Mouse (Mus musculus) stomach, embryonic 15.5 days (tissue): ENCODE results near the gene Hdac4. TPM values are rescaled to one million over a fixed set of nuclear protein-coding genes. Genes with fewer than 3 reads are reported as not detected.

Experiments used
- ATAC-seq: fragments of 200-750 bp; cut with Nextera tagmentation; 2 replicates; pipeline ENCODE4 v1.8.0; 2017; ENCODE audit warnings: low read depth, moderate number of reproducible peaks, moderate TSS enrichment; ENCODE audit not compliant: insufficient read depth, low FRiP score
- H3K27ac ChIP-seq: fragments of 300-500 bp; sonication (generic); 2 replicates; pipeline ENCODE4 v1.5.1; 2015; ENCODE audit warnings: mild to moderate bottlenecking, inconsistent platforms
- H3K27me3 ChIP-seq: fragments of 300-500 bp; sonication (generic); replicated peaks from 2 replicates; pipeline ENCODE4 v1.6.1; 2015; ENCODE audit warnings: inconsistent platforms
- H3K36me3 ChIP-seq: fragments of 300-500 bp; sonication (generic); 2 replicates; pipeline ENCODE4 v1.6.1; 2015; ENCODE audit warnings: inconsistent platforms
- H3K4me1 ChIP-seq: fragments of 300-500 bp; sonication (generic); 2 replicates; pipeline ENCODE4 v1.6.1; 2015; ENCODE audit warnings: inconsistent platforms
- H3K4me2 ChIP-seq: fragments of 300-500 bp; sonication (generic); 2 replicates; pipeline ENCODE4 v1.6.1; 2015; ENCODE audit warnings: mild to moderate bottlenecking, inconsistent platforms
- H3K4me3 ChIP-seq: fragments of 300-500 bp; sonication (generic); replicated peaks from 2 replicates; pipeline ENCODE4 v1.5.1; 2015; ENCODE audit warnings: inconsistent platforms
- H3K9ac ChIP-seq: fragments of 300-500 bp; sonication (generic); 2 replicates; pipeline ENCODE4 v1.6.1; 2015; ENCODE audit warnings: inconsistent platforms
- H3K9me3 ChIP-seq: fragments of 300-500 bp; sonication (generic); 2 replicates; pipeline ENCODE4 v1.6.1; 2016; ENCODE audit warnings: inconsistent platforms
- WGBS: fragments of 180-500 bp; shearing (Covaris S2); methylation state at CpG from one replicate; pipeline ENCODE4 v1.1.7; 2015; 5-methylcytosine and 5-hydroxymethylcytosine counted together
- polyA plus RNA-seq: library from polyadenylated mRNA; unstranded; fragments of >200 nt; fragmentation: Nextera tagmentation; extraction: Ambion mirVana; gene quantifications from 2 replicates; pipeline ENCODE4 v1.2.1, GENCODE M21; 2015

Gene Hdac4
- polyA plus RNA-seq, 1 experiment from 2014 or later = 18.2 TPM

DNA sequence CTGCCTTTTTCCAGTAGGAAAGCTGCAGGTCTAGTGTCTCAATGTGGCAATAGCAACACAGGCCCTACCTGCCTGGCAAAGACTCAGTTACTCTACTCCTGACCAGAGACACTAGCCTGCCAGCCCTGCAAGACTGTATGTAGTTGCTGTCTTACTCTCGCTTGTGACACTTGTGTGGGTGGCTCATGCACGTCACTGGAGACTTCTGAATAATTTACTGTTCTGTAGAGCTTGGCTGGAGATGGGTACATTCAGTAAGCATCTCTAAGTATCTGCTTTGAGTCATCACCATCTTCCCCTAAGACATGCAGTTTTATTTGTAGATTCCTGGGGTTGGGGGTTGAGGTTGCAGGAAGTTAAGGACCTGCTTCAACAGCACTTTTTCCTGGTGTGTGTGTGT lies 252.9 kb downstream of the Hdac4 start:
- H3K4me2 ChIP-seq = no peak overlapping the region
- no peaks in the 10 kb centered on the region for H3K27me3 ChIP-seq
- peaks cover 14% of the 10 kb centered on the region; the same call in 1 of the 2 replicates for H3K36me3 ChIP-seq
- H3K4me3 ChIP-seq = no peak overlapping the region
- WGBS = 94% methylated on average over 2 of the region's 2 CpGs
- ATAC-seq = no peak
- no peaks in the 10 kb centered on the region for H3K9me3 ChIP-seq
- H3K9ac ChIP-seq = no peak overlapping the region
- H3K27ac ChIP-seq = no peak overlapping the region
- no peaks in the 10 kb centered on the region for H3K4me1 ChIP-seq

GRCm38 (mm10) chr1:91942031-91942430 lies 253.5 kb downstream of the Hdac4 start:
- no peak for ATAC-seq
- H3K36me3 ChIP-seq = peaks cover 14% of the 10 kb centered on the region; the same call in 1 of the 2 replicates
- no peaks in the 10 kb centered on the region for H3K9me3 ChIP-seq
- no peaks in the 10 kb centered on the region for H3K4me1 ChIP-seq
- 43% methylated on average over 3 of the region's 3 CpGs for WGBS
- H3K4me3 ChIP-seq = no peak overlapping the region
- no peak overlapping the region for H3K9ac ChIP-seq
- H3K27me3 ChIP-seq = no peaks in the 10 kb centered on the region
- H3K4me2 ChIP-seq = no peak overlapping the region
- H3K27ac ChIP-seq = no peak overlapping the region

GRCm38 (mm10) chr1:91941094-91941493 lies 254.4 kb downstream of the Hdac4 start:
- H3K36me3 ChIP-seq = peaks cover 14% of the 10 kb centered on the region; the same call in 1 of the 2 replicates
- H3K4me3 ChIP-seq = no peak overlapping the region
- no peak overlapping the region for H3K9ac ChIP-seq
- WGBS = 88% methylated on average over 1 of the region's 1 CpGs
- H3K27me3 ChIP-seq = no peaks in the 10 kb centered on the region
- H3K27ac ChIP-seq = no peak overlapping the region
- no peaks in the 10 kb centered on the region for H3K9me3 ChIP-seq
- H3K4me1 ChIP-seq = no peaks in the 10 kb centered on the region
- ATAC-seq = no peak
- H3K4me2 ChIP-seq = no peak overlapping the region

GRCm38 (mm10) chr1:91935171-91935570 lies 260.3 kb downstream of the Hdac4 start:
- Histone ChIP-seq H3K4me2 (no peak overlapping the region), H3K4me3 (no peak overlapping the region), H3K27me3 (no peaks in the 10 kb centered on the region), H3K36me3 (peaks cover 14% of the 10 kb centered on the region; the same call in 1 of the 2 replicates), H3K9ac (no peak overlapping the region), H3K4me1 (no peaks in the 10 kb centered on the region), H3K27ac (no peak overlapping the region), H3K9me3 (no peaks in the 10 kb centered on the region)
- ATAC-seq = no peak
- 75% methylated on average over 3 of the region's 3 CpGs for WGBS

DNA sequence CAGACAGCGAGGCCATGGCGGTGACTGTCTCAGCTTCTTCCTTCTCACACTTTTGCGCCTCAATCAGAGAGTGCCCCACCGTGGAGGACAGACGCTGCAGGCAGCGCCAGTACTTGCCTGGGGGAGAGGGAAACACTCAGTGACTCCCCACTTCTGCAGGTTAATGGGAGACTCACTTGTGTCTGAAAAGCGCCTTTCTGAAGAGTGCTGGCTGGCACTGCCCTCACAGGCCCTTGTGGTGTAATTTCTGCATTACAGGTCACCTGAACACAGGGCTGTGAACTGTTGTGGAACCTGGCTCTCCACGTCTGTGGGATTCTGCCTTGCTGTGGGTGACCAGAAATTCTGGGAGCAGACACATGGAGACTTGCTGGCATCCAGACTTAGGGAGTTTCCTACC lies 261.8 kb downstream of the Hdac4 start:
- Histone ChIP-seq H3K36me3 (peaks cover 11% of the 10 kb centered on the region; the same call in 1 of the 2 replicates), H3K4me2 (no peak overlapping the region), H3K4me3 (no peak overlapping the region), H3K4me1 (no peaks in the 10 kb centered on the region), H3K9me3 (no peaks in the 10 kb centered on the region), H3K9ac (no peak overlapping the region), H3K27ac (no peak overlapping the region), H3K27me3 (no peaks in the 10 kb centered on the region)
- WGBS = 86% methylated on average over 8 of the region's 8 CpGs
- ATAC-seq = no peak

DNA sequence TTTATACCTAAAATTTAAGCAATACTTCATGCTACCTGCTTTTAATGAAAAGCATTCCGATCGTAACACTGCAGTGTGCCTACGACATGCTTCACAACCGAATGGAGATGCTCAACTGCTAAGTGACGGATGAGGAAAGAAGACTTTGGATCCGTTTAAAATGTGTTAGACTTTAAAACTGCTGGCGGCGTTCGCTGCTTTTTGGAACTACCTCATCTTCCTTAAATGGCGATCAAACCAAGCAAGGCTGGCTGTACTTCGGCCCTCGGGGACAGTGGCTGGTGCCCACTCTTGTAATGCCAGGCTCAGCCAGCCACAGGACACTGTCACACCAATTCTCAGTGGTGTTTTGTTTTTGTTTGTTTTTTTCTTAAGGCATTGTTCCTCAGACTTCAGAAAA lies 263.3 kb downstream of the Hdac4 start:
- Histone ChIP-seq H3K4me3 (no peak overlapping the region), H3K4me2 (no peak overlapping the region), H3K9me3 (no peaks in the 10 kb centered on the region), H3K27me3 (no peaks in the 10 kb centered on the region), H3K9ac (no peak overlapping the region), H3K36me3 (peaks cover 11% of the 10 kb centered on the region; the same call in 1 of the 2 replicates), H3K27ac (no peak overlapping the region), H3K4me1 (no peaks in the 10 kb centered on the region)
- WGBS = 87% methylated on average over 12 of the region's 12 CpGs
- no peak for ATAC-seq

GRCm38 (mm10) chr1:91931786-91932185 lies 263.7 kb downstream of the Hdac4 start:
- Histone ChIP-seq H3K27me3 (no peaks in the 10 kb centered on the region), H3K36me3 (peaks cover 11% of the 10 kb centered on the region; the same call in 1 of the 2 replicates), H3K4me1 (no peaks in the 10 kb centered on the region), H3K4me3 (no peak overlapping the region), H3K9me3 (no peaks in the 10 kb centered on the region), H3K27ac (no peak overlapping the region), H3K9ac (no peak overlapping the region), H3K4me2 (no peak overlapping the region)
- ATAC-seq = no peak
- 79% methylated on average over 3 of the region's 3 CpGs for WGBS

- Histone ChIP-seq H3K9ac (no peak overlapping the region), H3K4me3 (no peak overlapping the region), H3K9me3 (no peaks in the 10 kb centered on the region), H3K36me3 (peaks cover 11% of the 10 kb centered on the region; the same call in 1 of the 2 replicates), H3K27ac (no peak overlapping the region), H3K27me3 (no peaks in the 10 kb centered on the region), H3K4me2 (no peak overlapping the region), H3K4me1 (no peaks in the 10 kb centered on the region)
- no peak for ATAC-seq
- WGBS = 91% methylated on average over 10 of the region's 10 CpGs
Measured at GRCm38 (mm10) chr1:91931196-91931595, 264.3 kb downstream of the Hdac4 start.

GRCm38 (mm10) chr1:91929051-91929450 lies 266.4 kb downstream of the Hdac4 start:
- no peaks in the 10 kb centered on the region for H3K27me3 ChIP-seq
- no peak for ATAC-seq
- no peaks in the 10 kb centered on the region for H3K4me1 ChIP-seq
- H3K4me2 ChIP-seq = no peak overlapping the region
- H3K36me3 ChIP-seq = peaks cover 7% of the 10 kb centered on the region; the same call in 1 of the 2 replicates
- H3K9ac ChIP-seq = no peak overlapping the region
- no peak overlapping the region for H3K4me3 ChIP-seq
- WGBS = 88% methylated on average over 13 of the region's 13 CpGs
- H3K27ac ChIP-seq = no peak overlapping the region
- no peaks in the 10 kb centered on the region for H3K9me3 ChIP-seq

GRCm38 (mm10) chr1:91927536-91928315 lies 267.8 kb downstream of the Hdac4 start:
- no peak; the same call in 1 of the 2 replicates for ATAC-seq
- no peaks in the 10 kb centered on the region for H3K27me3 ChIP-seq
- no peak overlapping the region for H3K9ac ChIP-seq
- H3K4me3 ChIP-seq = no peak overlapping the region
- H3K27ac ChIP-seq = no peak overlapping the region
- H3K4me2 ChIP-seq = no peak overlapping the region
- no peaks in the 10 kb centered on the region for H3K9me3 ChIP-seq
- H3K4me1 ChIP-seq = no peaks in the 10 kb centered on the region
- WGBS = 72% methylated on average over 10 of the region's 10 CpGs
- H3K36me3 ChIP-seq = peaks cover 3% of the 10 kb centered on the region; the same call in 1 of the 2 replicates

GRCm38 (mm10) chr1:91923567-91923966 lies 271.9 kb downstream of the Hdac4 start:
- Histone ChIP-seq H3K27ac (no peak overlapping the region), H3K36me3 (no peaks in the 10 kb centered on the region), H3K9ac (no peak overlapping the region), H3K9me3 (no peaks in the 10 kb centered on the region), H3K4me2 (no peak overlapping the region), H3K4me3 (no peak overlapping the region), H3K4me1 (no peaks in the 10 kb centered on the region), H3K27me3 (no peaks in the 10 kb centered on the region)
- no peak for ATAC-seq
- WGBS = 94% methylated on average over 9 of the region's 9 CpGs

DNA sequence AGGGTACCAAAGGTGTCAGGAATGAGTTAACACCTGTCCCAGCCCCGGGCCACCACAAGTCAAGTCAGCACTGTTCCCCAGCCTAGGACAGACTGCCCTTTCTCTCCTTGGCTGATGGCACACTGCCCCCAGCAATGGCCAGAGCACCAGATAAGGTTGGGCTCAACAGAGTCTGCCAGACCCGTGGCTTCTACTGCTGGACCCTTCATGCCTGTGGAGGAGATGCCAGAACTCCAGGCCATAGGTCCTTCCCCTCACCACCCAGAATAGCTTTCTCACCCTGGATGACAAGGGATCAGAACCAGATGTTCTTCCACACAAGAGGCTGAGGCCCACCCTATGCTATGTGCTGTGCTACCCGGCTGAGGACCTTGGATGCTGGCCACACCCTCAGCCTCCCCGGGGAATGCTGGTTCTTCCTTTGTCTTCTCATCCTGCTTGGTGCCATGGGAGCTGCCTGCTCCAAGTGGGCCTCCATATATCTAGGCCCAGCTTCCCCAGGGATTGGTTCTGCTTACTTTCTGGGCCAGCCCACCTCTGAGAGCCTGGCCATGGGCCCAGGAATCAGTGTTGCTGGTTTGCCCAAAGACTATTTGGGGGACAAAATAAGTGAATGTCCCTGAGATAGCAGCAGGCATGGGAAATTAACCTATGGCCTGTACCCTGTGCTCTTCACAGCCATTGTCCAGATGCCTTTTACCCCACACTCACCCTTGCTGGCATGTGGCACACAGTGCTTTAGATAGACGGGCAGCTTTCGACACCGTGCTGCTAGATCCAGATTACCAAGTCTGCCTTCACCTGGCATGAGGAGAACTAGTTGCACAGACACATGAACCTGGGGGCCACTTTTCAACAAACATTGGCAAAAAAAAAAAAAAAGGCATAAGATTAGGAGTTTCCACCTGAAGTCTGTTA lies 273.0 kb downstream of the Hdac4 start:
- WGBS = 76% methylated on average over 7 of the region's 7 CpGs
- Histone ChIP-seq H3K4me3 (no peak overlapping the region), H3K27ac (no peak overlapping the region), H3K36me3 (no peaks in the 10 kb centered on the region), H3K9ac (no peak overlapping the region), H3K4me1 (peaks cover 4% of the 10 kb centered on the region; the same call in 1 of the 2 replicates), H3K9me3 (no peaks in the 10 kb centered on the region), H3K4me2 (no peak overlapping the region), H3K27me3 (no peaks in the 10 kb centered on the region)
- ATAC-seq = no peak
